Mouse (Mus musculus) E14TG2a.4 (cell line): ENCODE results near the gene Rad54l.

Source experiments
- CTCF ChIP-seq: conservative IDR thresholded peaks from 2 replicates; pipeline ENCODE4 v1.5.1; 2014; ENCODE audit warnings: low read length
- NANOG ChIP-seq: IDR thresholded peaks from 2 replicates; pipeline ENCODE4 v1.6.1; 2014; ENCODE audit warnings: borderline replicate concordance, low read length, mixed read lengths

GRCm38 (mm10) chr4:116133126-116133525, 9.6 kb upstream of the Rad54l start:
- TF ChIP-seq CTCF (no peak), NANOG (no peak)
